In the genomic region with DNA sequence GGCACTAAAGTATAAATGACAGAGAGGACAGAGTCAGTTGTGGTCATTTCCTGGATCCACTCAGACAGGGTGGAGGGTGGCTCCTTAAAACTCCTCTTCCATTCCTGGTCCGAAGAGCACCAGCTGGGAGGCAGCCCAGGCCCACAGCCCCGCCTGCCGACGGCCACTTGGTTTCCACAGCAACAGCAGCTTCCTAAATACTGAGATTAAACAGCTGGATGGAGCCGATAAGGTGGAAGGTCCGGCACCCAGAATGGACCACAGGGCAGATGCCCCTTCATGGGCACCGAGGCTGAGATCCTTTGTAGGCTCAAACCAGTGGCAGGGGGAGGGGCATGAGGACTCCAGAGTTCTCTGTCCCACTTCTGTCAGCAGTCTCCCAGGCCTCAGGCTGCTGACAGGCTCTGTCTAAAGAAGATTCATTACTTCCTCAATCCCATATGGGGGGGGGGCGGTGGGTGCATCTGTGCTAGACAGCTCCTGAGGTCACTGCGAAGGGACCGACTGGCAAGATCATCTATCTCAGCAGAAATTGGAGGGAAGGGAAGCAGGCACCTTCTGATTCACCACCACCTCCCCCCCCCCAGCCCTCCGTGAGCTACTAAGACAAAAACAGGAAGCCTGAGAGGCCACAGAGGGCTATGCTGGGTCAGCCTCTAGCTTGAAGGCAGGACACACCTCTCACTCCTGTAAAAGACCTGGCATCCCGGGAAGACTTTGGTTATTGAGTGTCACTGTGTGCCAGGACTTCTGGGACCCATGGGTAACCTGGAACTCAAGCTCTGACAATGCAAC, we compare ENCODE assay signal across 8 mouse cellular contexts. TPM values are rescaled to one million over a fixed set of nuclear protein-coding genes. Genes with fewer than 3 reads are reported as not detected.
DNase-seq lines count a peak whose midpoint lies in the region; ATAC-seq and TF ChIP-seq lines count a peak whose summit lies in the region.

No protein-coding gene starts in this region.

- no peak overlapping the region for H3K4me3 ChIP-seq in embryonic facial prominence, embryonic 14.5 days (ENCODE audit: low read depth, low read length)
- no peak overlapping the region for H3K4me3 ChIP-seq in hindbrain, embryonic 16.5 days (ENCODE audit: low read length)
- no peak overlapping the region for H3K4me3 ChIP-seq in liver, adult 2 months (ENCODE audit: insufficient read depth, low read depth, low read length)
- no peak overlapping the region for H3K4me3 ChIP-seq in midbrain, embryonic 14.5 days (replicated peaks; ENCODE audit: low read depth, low read length)

- peaks cover 28% of the 10 kb centered on the region; the same call in 1 of the 2 replicates for H3K79me2 ChIP-seq in liver, adult 2 months (ENCODE audit: control insufficient read depth, insufficient read depth, low read length)

- H3K27ac ChIP-seq in embryonic facial prominence, embryonic 14.5 days (replicated peaks; ENCODE audit: low read depth, low read length), result no peak overlapping the region
- H3K27ac ChIP-seq in hindbrain, embryonic 16.5 days (ENCODE audit: low read depth, low read length), result no peak overlapping the region
- H3K27ac ChIP-seq in liver, adult 2 months (replicated peaks; ENCODE audit: insufficient read depth, low read depth, low read length), result peak overlapping the region; percentile 21
- no peak overlapping the region for H3K27ac ChIP-seq in midbrain, embryonic 14.5 days (replicated peaks; ENCODE audit: low read depth, low read length)

- TF ChIP-seq CTCF in liver, adult 2 months (IDR thresholded peaks at IDR 0.05; ENCODE audit: low read depth, low read length), result no peak

- no peak overlapping the region for H3K9ac ChIP-seq in embryonic facial prominence, embryonic 14.5 days (ENCODE audit: low read depth, low read length)
- H3K9ac ChIP-seq in hindbrain, embryonic 16.5 days (ENCODE audit: low read depth, low read length), result no peak overlapping the region; the same call in 1 of the 2 replicates
- peak overlapping the region; percentile 11; the same call in 1 of the 2 replicates for H3K9ac ChIP-seq in liver, adult 2 months (ENCODE audit: low read depth, low read length)
- H3K9ac ChIP-seq in midbrain, embryonic 14.5 days (replicated peaks; ENCODE audit: low read length), result no peak overlapping the region

- no peaks in the 10 kb centered on the region for H3K27me3 ChIP-seq in embryonic facial prominence, embryonic 14.5 days (replicated peaks; ENCODE audit: control insufficient read depth, insufficient read depth, low read length)
- no peaks in the 10 kb centered on the region for H3K27me3 ChIP-seq in hindbrain, embryonic 16.5 days (replicated peaks; ENCODE audit: control insufficient read depth, insufficient read depth, low read length)
- H3K27me3 ChIP-seq in liver, adult 2 months (ENCODE audit: control insufficient read depth, insufficient read depth, low read length), result no peaks in the 10 kb centered on the region
- no peaks in the 10 kb centered on the region for H3K27me3 ChIP-seq in midbrain, embryonic 14.5 days (ENCODE audit: control insufficient read depth, insufficient read depth, low read length)

- no peaks in the 10 kb centered on the region for H3K9me3 ChIP-seq in embryonic facial prominence, embryonic 14.5 days (ENCODE audit: control insufficient read depth, low read length)
- H3K9me3 ChIP-seq in hindbrain, embryonic 16.5 days (ENCODE audit: control insufficient read depth, low read length), result no peaks in the 10 kb centered on the region
- H3K9me3 ChIP-seq in midbrain, embryonic 14.5 days (ENCODE audit: control insufficient read depth, low read length), result no peaks in the 10 kb centered on the region

- H3K36me3 ChIP-seq in embryonic facial prominence, embryonic 14.5 days (ENCODE audit: control insufficient read depth, insufficient read depth, low read length), result no peaks in the 10 kb centered on the region
- H3K36me3 ChIP-seq in hindbrain, embryonic 16.5 days (ENCODE audit: control insufficient read depth, insufficient read depth, low read length), result no peaks in the 10 kb centered on the region
- no peaks in the 10 kb centered on the region for H3K36me3 ChIP-seq in liver, adult 2 months (ENCODE audit: control insufficient read depth, insufficient read depth, low read length)
- no peaks in the 10 kb centered on the region for H3K36me3 ChIP-seq in midbrain, embryonic 14.5 days (ENCODE audit: control insufficient read depth, insufficient read depth, low read length)

- ATAC-seq in embryonic facial prominence, embryonic 14.5 days (ENCODE audit: low read depth), result 0 out of 2 replicates have a peak, but pooled peaks have one; percentile 13
- ATAC-seq in hindbrain, embryonic 16.5 days, result 0 out of 2 replicates have a peak, but pooled peaks have one; percentile 40
- no peak for ATAC-seq in midbrain, embryonic 14.5 days (ENCODE audit: low FRiP score, low TSS enrichment)
- no peak for ATAC-seq in erythroblast, adult 5-6 weeks (replicated peaks; ENCODE audit: low FRiP score, poor library complexity, severe bottlenecking)

- DNase-seq in urinary bladder, postnatal 14 days (ENCODE audit: low spot score), result peak; percentile 44
- no peak for DNase-seq in urinary bladder, postnatal 10 days (ENCODE audit: low spot score)
- DNase-seq in embryonic facial prominence, embryonic 14.5 days (ENCODE audit: low spot score), result no peak
- no peak for DNase-seq in liver, adult 2 months (ENCODE audit: extremely low read depth, low read depth, low spot score)
- DNase-seq in midbrain, embryonic 14.5 days, result peak; percentile 65
- peak; percentile 43 for DNase-seq in thymus, postnatal 25 days

- H3K4me2 ChIP-seq in embryonic facial prominence, embryonic 14.5 days (ENCODE audit: low read depth, low read length), result no peak overlapping the region
- peak overlapping the region; percentile 23; the same call in 1 of the 2 replicates for H3K4me2 ChIP-seq in hindbrain, embryonic 16.5 days (ENCODE audit: low read length)
- H3K4me2 ChIP-seq in midbrain, embryonic 14.5 days (ENCODE audit: low read length), result no peak overlapping the region

- 23% methylated on average over 12 of the region's 12 CpGs for WGBS in embryonic facial prominence, embryonic 14.5 days
- WGBS in hindbrain, embryonic 16.5 days, result 17% methylated on average over 12 of the region's 12 CpGs
- 59% methylated on average over 12 of the region's 12 CpGs for WGBS in liver, adult 2 months
- 25% methylated on average over 12 of the region's 12 CpGs for WGBS in midbrain, embryonic 14.5 days

- TF ChIP-seq POLR2A in liver, adult 2 months (IDR thresholded peaks at IDR 0.05; ENCODE audit: extremely low read depth, insufficient read depth, low read length), result no peak

- peaks cover 6% of the 10 kb centered on the region for H3K4me1 ChIP-seq in embryonic facial prominence, embryonic 14.5 days (ENCODE audit: control insufficient read depth, insufficient read depth, low read length)
- H3K4me1 ChIP-seq in hindbrain, embryonic 16.5 days (ENCODE audit: control insufficient read depth, insufficient read depth, low read depth, low read length), result peaks cover 16% of the 10 kb centered on the region
- peaks cover 17% of the 10 kb centered on the region for H3K4me1 ChIP-seq in liver, adult 2 months (ENCODE audit: control insufficient read depth, insufficient read depth, low read length)
- H3K4me1 ChIP-seq in midbrain, embryonic 14.5 days (ENCODE audit: control insufficient read depth, insufficient read depth, low read length), result peaks cover 12% of the 10 kb centered on the region; the same call in 1 of the 2 replicates

RNA-seq across cellular contexts. Expression of a gene that starts 6.6 kb away (rescaled TPM):
- 1.3 and 2.2 TPM in 2 replicates for polyA plus RNA-seq in embryonic facial prominence, embryonic 14.5 days (2014; fragmentation: Nextera tagmentation; extraction: Ambion mirVana)
- 0.91 and 1.3 TPM in 2 replicates for polyA plus RNA-seq in hindbrain, embryonic 16.5 days (2015; fragmentation: Nextera tagmentation; extraction: Ambion mirVana)
- 180 and 280 TPM in 2 replicates for total RNA-seq in liver, adult 2 months (2014; rRNA removed)
- 251 and 292 TPM in 2 replicates for polyA plus RNA-seq in liver, adult 2 months (2012; rRNA removed)
- 0.19 and 0.50 TPM in 2 replicates for polyA plus RNA-seq in midbrain, embryonic 14.5 days (2014; fragmentation: Nextera tagmentation; extraction: Ambion mirVana)
- total RNA-seq in erythroblast, adult 5-6 weeks (2015; ENCODE audit: low replicate concordance), result 4.2 TPM in 1 of 2 replicates, not detected in the other
- total RNA-seq in erythroblast, adult 5-6 weeks (2017; ENCODE audit: low replicate concordance), result 3.2 and 8.6 TPM in 2 replicates

RNA-seq across cellular contexts. Expression of a gene that starts 58.4 kb away (rescaled TPM):
- 24.0 and 28.4 TPM in 2 replicates for polyA plus RNA-seq in embryonic facial prominence, embryonic 14.5 days (2014; fragmentation: Nextera tagmentation; extraction: Ambion mirVana)
- polyA plus RNA-seq in hindbrain, embryonic 16.5 days (2015; fragmentation: Nextera tagmentation; extraction: Ambion mirVana), result 9.2 and 9.4 TPM in 2 replicates
- 28.0 and 30.0 TPM in 2 replicates for total RNA-seq in liver, adult 2 months (2014; rRNA removed)
- 47.6 and 56.5 TPM in 2 replicates for polyA plus RNA-seq in liver, adult 2 months (2012; rRNA removed)
- 11.9 and 13.1 TPM in 2 replicates for polyA plus RNA-seq in midbrain, embryonic 14.5 days (2014; fragmentation: Nextera tagmentation; extraction: Ambion mirVana)
- 4.0 and 4.4 TPM in 2 replicates for total RNA-seq in erythroblast, adult 5-6 weeks (2015; ENCODE audit: low replicate concordance)
- 13.4 and 17.4 TPM in 2 replicates for total RNA-seq in erythroblast, adult 5-6 weeks (2017; ENCODE audit: low replicate concordance)

Comparison
In these comparisons a context has a peak if more than half of its experiments do, and no peak if none do; other contexts are left out.
1. DNase-seq: peak in urinary bladder, postnatal 14 days (single experiment), midbrain, embryonic 14.5 days (single experiment) and thymus, postnatal 25 days (single experiment); none in urinary bladder, postnatal 10 days (single experiment), embryonic facial prominence, embryonic 14.5 days (single experiment) and liver, adult 2 months (single experiment).
2. ATAC-seq: peak in embryonic facial prominence, embryonic 14.5 days (single experiment) and hindbrain, embryonic 16.5 days (single experiment); none in midbrain, embryonic 14.5 days (single experiment) and erythroblast, adult 5-6 weeks (single experiment).
3. RNA of a gene that starts 6.6 kb away (polyA plus RNA-seq): 251 to 292 TPM in liver, adult 2 months; 1.3 to 2.2 TPM in embryonic facial prominence, embryonic 14.5 days, 0.91 to 1.3 TPM in hindbrain, embryonic 16.5 days and 0.19 to 0.50 TPM in midbrain, embryonic 14.5 days; every median in the first group is over 10 times any median in the second.